Mouse (Mus musculus) heart, postnatal 4 days (tissue): ENCODE data around the gene Fcgr2b. TPM values are rescaled to one million over a fixed set of nuclear protein-coding genes. Genes with fewer than 3 reads are reported as not detected.
A peak's percentile ranks its signal among the peaks of the same experiment; 100 is the strongest.
"Not testable (repeated sequence)": the region's sequence is repeated elsewhere in the genome, so short reads cannot be mapped to it uniquely, and the experiment has no call there.

Source experiments
- DNase-seq: peaks from one replicate; pipeline ENCODE4 v3.0.0; 2021
- total RNA-seq, 2 experiments: library from RNA; stranded (reverse); gene quantifications; 2 replicates each; pipeline ENCODE4 v1.2.3; 2021

Gene Fcgr2b
- 1 to 10 TPM; 1.3 TPM for total RNA-seq

- DNase-seq: no peak
Measured at GRCm38 (mm10) chr1:170976447-170976846, at the start of gene Fcgr2b. Gene Fcgr2b, minus strand, starts transcription at chr1:170976547.

- DNase-seq: no peak
Measured at GRCm38 (mm10) chr1:171019311-171019950, 43.1 kb upstream of the Fcgr2b start.

- no peak for DNase-seq
Measured at GRCm38 (mm10) chr1:171018737-171019136, 42.4 kb upstream of the Fcgr2b start, which contains the start of gene Fcgr4. Gene Fcgr4, plus strand, starts transcription at chr1:171018920.

GRCm38 (mm10) chr1:171017468-171018158 lies 41.3 kb upstream of the Fcgr2b start:
- no peak for DNase-seq

- DNase-seq: no peak
Measured at GRCm38 (mm10) chr1:171016676-171017356, 40.5 kb upstream of the Fcgr2b start.

GRCm38 (mm10) chr1:171011733-171012132 lies 35.4 kb upstream of the Fcgr2b start:
- DNase-seq: no peak

GRCm38 (mm10) chr1:171006905-171007304 lies 30.6 kb upstream of the Fcgr2b start:
- peak; percentile 11 for DNase-seq

- no peak for DNase-seq
Measured at GRCm38 (mm10) chr1:171006335-171006734, 30.0 kb upstream of the Fcgr2b start.

- DNase-seq: no peak
Measured at GRCm38 (mm10) chr1:171005586-171005985, 29.2 kb upstream of the Fcgr2b start.

GRCm38 (mm10) chr1:171005081-171005480 lies 28.7 kb upstream of the Fcgr2b start:
- no peak for DNase-seq

GRCm38 (mm10) chr1:170999811-171000210 lies 23.5 kb upstream of the Fcgr2b start:
- DNase-seq: no peak

GRCm38 (mm10) chr1:170997756-170998655 lies 21.7 kb upstream of the Fcgr2b start:
- DNase-seq: peak; percentile 58

GRCm38 (mm10) chr1:170996753-170997152 lies 20.4 kb upstream of the Fcgr2b start:
- DNase-seq: peak; percentile 78

GRCm38 (mm10) chr1:170996034-170996433 lies 19.7 kb upstream of the Fcgr2b start:
- DNase-seq: no peak

GRCm38 (mm10) chr1:170992550-170992949 lies 16.2 kb upstream of the Fcgr2b start:
- peak; percentile 51 for DNase-seq

- no peak for DNase-seq
Measured at GRCm38 (mm10) chr1:170989656-170990055, 13.3 kb upstream of the Fcgr2b start.

- DNase-seq: no peak
Measured at GRCm38 (mm10) chr1:170985861-170986260, 9.5 kb upstream of the Fcgr2b start.

- DNase-seq: no peak
Measured at GRCm38 (mm10) chr1:170985092-170985491, 8.7 kb upstream of the Fcgr2b start.

GRCm38 (mm10) chr1:170983066-170983465 lies 6.7 kb upstream of the Fcgr2b start:
- no peak for DNase-seq

- no peak for DNase-seq
Measured at GRCm38 (mm10) chr1:170982301-170982700, 6.0 kb upstream of the Fcgr2b start.

GRCm38 (mm10) chr1:170981679-170982078 lies 5.3 kb upstream of the Fcgr2b start:
- not testable (repeated sequence) for DNase-seq

- no peak for DNase-seq
Measured at GRCm38 (mm10) chr1:170978601-170979000, 2.3 kb upstream of the Fcgr2b start.
